Mouse (Mus musculus) liver, adult 2 months (tissue): ENCODE results near the gene S100a3.

Source experiments
- CTCF ChIP-seq: fragments of 200-500 bp; IDR thresholded peaks from 2 replicates; pipeline ENCODE4 v1.5.1; 2011; ENCODE audit warnings: low read depth, low read length, control low read depth
- POLR2A ChIP-seq: fragments of 200-500 bp; IDR thresholded peaks from 2 replicates; pipeline ENCODE4 v1.6.1; 2011; ENCODE audit warnings: low read length, control low read depth; ENCODE audit not compliant: insufficient read depth; ENCODE audit errors: extremely low read depth

DNA sequence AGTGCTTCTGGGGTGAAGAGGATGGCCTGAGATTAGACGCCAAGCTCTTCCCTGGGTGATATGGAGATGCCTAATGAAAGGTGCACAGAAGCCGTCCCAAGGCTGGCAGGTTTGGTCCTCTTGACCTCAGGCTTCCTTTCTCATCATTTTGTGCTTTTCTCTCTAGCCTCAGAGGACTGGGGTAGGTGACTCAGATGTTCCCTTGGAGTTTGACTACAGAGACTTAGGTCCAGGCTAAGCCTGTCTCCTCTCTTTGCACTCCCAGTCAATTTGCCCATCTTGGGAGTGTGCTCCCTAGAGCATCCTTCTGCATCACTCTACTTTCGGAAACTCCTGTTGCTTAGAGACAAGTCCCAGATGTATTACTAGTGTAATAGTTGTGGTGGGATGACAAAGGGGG is 47.0 kb downstream of the S100a3 start:
- TF ChIP-seq CTCF: no peak
- no peak for TF ChIP-seq POLR2A
